Mouse (Mus musculus): Measurements from ENCODE around the gene Ifit3b. TPM values are rescaled to one million over a fixed set of nuclear protein-coding genes. Genes with fewer than 3 reads are reported as not detected.

Gene Ifit3b
- total RNA-seq, 2 experiments from 2014 or later, result 0.23 to 0.70 TPM

Other genes with a start within 250 kb of the Ifit3b start
- gene Ch25h, start 132.8 kb upstream of the Ifit3b start, total RNA-seq (2021), result not detected
- gene Lipa, start 80.5 kb upstream of the Ifit3b start, total RNA-seq (2021), result 1 to 10 TPM; 6.5 to 9.7 TPM
- gene Ifit2, start 57.3 kb upstream of the Ifit3b start, total RNA-seq (2021), result 1 to 10 TPM in 1 of 2 experiments, under 1 TPM in 1; 0.92 to 1.7 TPM
- gene Ifit3, start 24.4 kb upstream of the Ifit3b start, total RNA-seq (2021), result under 1 TPM; 0.88 to 0.95 TPM
- gene Ifit1bl1, start 6.0 kb upstream of the Ifit3b start, total RNA-seq (2021), result not detected
- gene Ifit1bl2, start 32.8 kb downstream of the Ifit3b start, total RNA-seq (2021), result not detected
- under 1 TPM; 0.43 to 0.54 TPM for gene Ifit1, start 32.9 kb downstream of the Ifit3b start, total RNA-seq (2021)
- gene Slc16a12, start 139.3 kb downstream of the Ifit3b start, total RNA-seq (2021), result 1 to 10 TPM in 1 of 2 experiments, under 1 TPM in 1; 0.54 to 1.2 TPM

Measured in gastrocnemius, postnatal 25 days (tissue).